Mouse (Mus musculus) cerebellum, adult 2 months (tissue): Measurements from ENCODE around the gene Csnk1g1.

Source experiments
- CTCF ChIP-seq: fragments of 200-500 bp; IDR thresholded peaks from 2 replicates; pipeline ENCODE4 v1.5.1; 2011; ENCODE audit warnings: low read depth, mild to moderate bottlenecking, control low read depth, low read length, moderate library complexity, borderline replicate concordance; ENCODE audit not compliant: insufficient read depth
- POLR2A ChIP-seq: fragments of 200-500 bp; IDR thresholded peaks from 2 replicates; pipeline ENCODE4 v1.6.1; 2011; ENCODE audit warnings: low read length, control low read depth, borderline replicate concordance; ENCODE audit not compliant: insufficient read depth

GRCm38 (mm10) chr9:65884564-65885315 is 24.0 kb upstream of the Csnk1g1 start:
- TF ChIP-seq POLR2A, result peak; percentile 83; the same call in 1 of the 2 replicates
- peak; percentile 15; the same call in 1 of the 2 replicates for TF ChIP-seq CTCF
